Mouse (Mus musculus) liver, embryonic 16.5 days (tissue): ENCODE measurements around the gene Tmem266. TPM values are rescaled to one million over a fixed set of nuclear protein-coding genes. Genes with fewer than 3 reads are reported as not detected.

ENCODE experiments used
- ATAC-seq: fragments of 200-750 bp; cut with Nextera tagmentation; 2 replicates; pipeline ENCODE4 v1.8.0; 2017; ENCODE audit warnings: low read depth, mild to moderate bottlenecking, moderate number of reproducible peaks, moderate library complexity
- H3K27ac ChIP-seq: fragments of 300-500 bp; sonication (generic); 2 replicates; pipeline ENCODE4 v1.5.1; 2014; ENCODE audit warnings: mild to moderate bottlenecking, low read length
- H3K27me3 ChIP-seq: fragments of 300-500 bp; sonication (generic); 2 replicates; pipeline ENCODE4 v1.6.1; 2014; ENCODE audit warnings: low read depth, low read length, mixed read lengths; ENCODE audit not compliant: control insufficient read depth, insufficient read depth
- H3K36me3 ChIP-seq: fragments of 300-500 bp; sonication (generic); 2 replicates; pipeline ENCODE4 v1.6.1; 2014; ENCODE audit warnings: mild to moderate bottlenecking; ENCODE audit not compliant: control insufficient read depth, insufficient read depth
- H3K4me1 ChIP-seq: fragments of 300-500 bp; sonication (generic); 2 replicates; pipeline ENCODE4 v1.6.1; 2014; ENCODE audit warnings: low read depth, low read length, mixed read lengths; ENCODE audit not compliant: control insufficient read depth
- H3K4me2 ChIP-seq: fragments of 300-500 bp; sonication (generic); 2 replicates; pipeline ENCODE4 v1.6.1; 2014; ENCODE audit warnings: low read depth, low read length, mixed read lengths
- H3K4me3 ChIP-seq: fragments of 300-500 bp; sonication (generic); 2 replicates; pipeline ENCODE4 v1.5.1; 2014; ENCODE audit warnings: low read depth, mild to moderate bottlenecking, low read length
- H3K9ac ChIP-seq: fragments of 300-500 bp; sonication (generic); 2 replicates; pipeline ENCODE4 v1.6.1; 2014; ENCODE audit warnings: low read depth, low read length
- H3K9me3 ChIP-seq: fragments of 300-500 bp; sonication (generic); replicated peaks from 2 replicates; pipeline ENCODE4 v1.6.1; 2016; ENCODE audit warnings: low read length; ENCODE audit not compliant: control insufficient read depth
- WGBS: fragments of 180-500 bp; shearing (Covaris S2); extraction: QIAGEN DNeasy Blood & Tissue Kit; methylation state at CpG from one replicate; pipeline ENCODE4 v1.1.7; 2014; ENCODE audit not compliant: insufficient replicate concordance; 5-methylcytosine and 5-hydroxymethylcytosine counted together
- polyA plus RNA-seq: library from polyadenylated mRNA; unstranded; fragments of >200 nt; fragmentation: Nextera tagmentation; extraction: Ambion mirVana; gene quantifications from 2 replicates; pipeline ENCODE4 v1.2.1, GENCODE M21; 2015

The Tmem266 gene
- polyA plus RNA-seq, 1 experiment from 2014 or later = 0.04 TPM

GRCm38 (mm10) chr9:55354686-55355085, 28.0 kb downstream of the Tmem266 start:
- H3K27me3 ChIP-seq = no peaks in the 10 kb centered on the region
- no peak for ATAC-seq
- no peak overlapping the region for H3K9ac ChIP-seq
- H3K4me2 ChIP-seq = no peak overlapping the region
- no peak overlapping the region for H3K27ac ChIP-seq
- no peaks in the 10 kb centered on the region for H3K9me3 ChIP-seq
- no peaks in the 10 kb centered on the region for H3K36me3 ChIP-seq
- 44% methylated on average over 3 of the region's 3 CpGs for WGBS
- H3K4me1 ChIP-seq = no peaks in the 10 kb centered on the region
- no peak overlapping the region for H3K4me3 ChIP-seq

GRCm38 (mm10) chr9:55355270-55355834, 28.6 kb downstream of the Tmem266 start:
- Histone ChIP-seq H3K27me3 (no peaks in the 10 kb centered on the region), H3K27ac (no peak overlapping the region), H3K4me3 (no peak overlapping the region), H3K9ac (no peak overlapping the region), H3K9me3 (no peaks in the 10 kb centered on the region), H3K36me3 (no peaks in the 10 kb centered on the region), H3K4me1 (no peaks in the 10 kb centered on the region), H3K4me2 (no peak overlapping the region)
- no peak for ATAC-seq
- WGBS = 55% methylated on average over 8 of the region's 8 CpGs

GRCm38 (mm10) chr9:55357164-55357563, 30.5 kb downstream of the Tmem266 start:
- no peak for ATAC-seq
- no peak overlapping the region for H3K27ac ChIP-seq
- WGBS = 52% methylated on average over 1 of the region's 1 CpGs

GRCm38 (mm10) chr9:55360372-55360771, 33.7 kb downstream of the Tmem266 start:
- no peak overlapping the region for H3K9ac ChIP-seq
- H3K4me1 ChIP-seq = no peaks in the 10 kb centered on the region
- no peak overlapping the region for H3K4me3 ChIP-seq
- H3K4me2 ChIP-seq = no peak overlapping the region
- H3K27ac ChIP-seq = no peak overlapping the region
- no peaks in the 10 kb centered on the region for H3K9me3 ChIP-seq
- H3K36me3 ChIP-seq = no peaks in the 10 kb centered on the region
- ATAC-seq = no peak
- WGBS = 56% methylated on average over 3 of the region's 3 CpGs
- no peaks in the 10 kb centered on the region for H3K27me3 ChIP-seq

More at GRCm38 (mm10) chr9:55357164-55357563, 30.5 kb downstream of the Tmem266 start:
- Histone ChIP-seq H3K9ac (no peak overlapping the region), H3K27me3 (no peaks in the 10 kb centered on the region), H3K9me3 (no peaks in the 10 kb centered on the region), H3K36me3 (no peaks in the 10 kb centered on the region), H3K4me2 (no peak overlapping the region), H3K4me1 (no peaks in the 10 kb centered on the region), H3K4me3 (no peak overlapping the region)

- no peak overlapping the region for H3K4me2 ChIP-seq
- H3K27ac ChIP-seq = no peak overlapping the region
- H3K4me1 ChIP-seq = no peaks in the 10 kb centered on the region
- ATAC-seq = no peak
- no peaks in the 10 kb centered on the region for H3K36me3 ChIP-seq
- no peak overlapping the region for H3K9ac ChIP-seq
- no peaks in the 10 kb centered on the region for H3K27me3 ChIP-seq
- no peaks in the 10 kb centered on the region for H3K9me3 ChIP-seq
- no peak overlapping the region for H3K4me3 ChIP-seq
- 30% methylated on average over 7 of the region's 7 CpGs for WGBS
Measured at GRCm38 (mm10) chr9:55360861-55361260, 34.1 kb downstream of the Tmem266 start.

DNA sequence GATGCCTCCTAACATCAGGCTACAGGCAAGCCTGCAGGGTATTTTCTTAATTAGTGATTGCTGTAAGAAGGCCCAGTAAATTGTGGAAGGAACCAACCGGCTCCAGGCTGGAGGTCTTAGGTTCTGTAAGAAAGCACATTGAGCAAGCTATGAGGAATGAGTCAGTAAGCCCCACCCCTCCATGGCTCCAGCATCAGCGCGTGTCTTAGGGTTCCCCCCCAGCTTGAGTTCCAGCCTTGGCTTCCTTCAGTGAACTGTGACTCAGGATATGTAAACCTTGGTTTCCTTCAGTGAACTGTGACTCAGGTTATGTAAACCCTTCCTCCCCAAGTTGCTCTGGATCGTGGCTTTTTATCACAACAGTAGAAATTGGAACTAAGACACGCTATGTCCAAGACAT, 35.3 kb downstream of the Tmem266 start:
- Histone ChIP-seq H3K9me3 (no peaks in the 10 kb centered on the region), H3K27me3 (no peaks in the 10 kb centered on the region), H3K27ac (no peak overlapping the region), H3K36me3 (no peaks in the 10 kb centered on the region), H3K4me3 (no peak overlapping the region), H3K4me2 (no peak overlapping the region), H3K9ac (no peak overlapping the region), H3K4me1 (no peaks in the 10 kb centered on the region)
- no peak for ATAC-seq
- WGBS = 55% methylated on average over 5 of the region's 5 CpGs

DNA sequence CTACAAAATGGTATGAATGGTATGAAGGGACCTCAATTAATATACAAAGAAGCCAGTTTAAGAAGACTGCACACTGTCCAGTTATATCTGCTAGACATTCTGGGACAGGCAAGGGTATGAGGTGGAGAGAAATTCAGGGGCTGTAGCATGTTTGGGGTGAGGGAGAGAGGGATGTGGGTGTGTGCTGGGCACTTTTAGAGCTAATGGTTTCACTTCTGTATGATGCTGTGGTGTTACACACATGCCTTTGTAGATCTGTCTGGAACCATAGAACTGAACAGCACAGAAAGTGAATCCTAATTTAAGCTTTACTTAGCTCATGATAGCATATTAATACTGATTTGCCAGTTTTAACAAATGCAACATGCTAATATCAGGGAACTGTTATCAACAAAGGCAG, 37.0 kb downstream of the Tmem266 start:
- no peak overlapping the region for H3K9ac ChIP-seq
- H3K4me3 ChIP-seq = no peak overlapping the region
- H3K9me3 ChIP-seq = no peaks in the 10 kb centered on the region
- no peak for ATAC-seq
- no peaks in the 10 kb centered on the region for H3K27me3 ChIP-seq
- no peak overlapping the region for H3K27ac ChIP-seq
- H3K4me2 ChIP-seq = no peak overlapping the region
- no peaks in the 10 kb centered on the region for H3K4me1 ChIP-seq
- no peaks in the 10 kb centered on the region for H3K36me3 ChIP-seq

DNA sequence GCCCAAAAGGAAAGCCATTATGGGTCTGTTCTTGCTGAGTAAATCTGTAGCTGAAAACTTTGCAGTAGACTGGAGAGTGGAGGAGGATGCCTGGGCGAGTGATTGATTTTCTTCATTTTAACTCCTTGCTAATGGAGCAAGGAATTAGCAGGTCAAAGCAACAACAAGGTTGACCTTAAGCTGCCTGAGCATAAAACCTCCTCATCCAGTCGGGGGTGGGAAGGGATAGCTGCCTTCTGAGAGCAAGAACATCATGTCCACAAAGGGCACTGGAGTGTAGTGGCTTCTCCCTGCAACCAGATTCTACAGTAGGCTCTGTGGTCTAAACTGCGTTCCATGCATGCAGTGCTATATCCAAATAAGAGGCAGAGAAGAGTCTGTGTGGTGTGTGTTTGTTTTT, 41.3 kb downstream of the Tmem266 start:
- H3K27ac ChIP-seq = no peak overlapping the region
- H3K4me2 ChIP-seq = no peak overlapping the region
- H3K9me3 ChIP-seq = no peaks in the 10 kb centered on the region
- H3K9ac ChIP-seq = no peak overlapping the region
- H3K27me3 ChIP-seq = no peaks in the 10 kb centered on the region
- no peaks in the 10 kb centered on the region for H3K4me1 ChIP-seq
- H3K4me3 ChIP-seq = no peak overlapping the region
- no peak for ATAC-seq
- no peaks in the 10 kb centered on the region for H3K36me3 ChIP-seq
- 51% methylated on average over 3 of the region's 3 CpGs for WGBS

DNA sequence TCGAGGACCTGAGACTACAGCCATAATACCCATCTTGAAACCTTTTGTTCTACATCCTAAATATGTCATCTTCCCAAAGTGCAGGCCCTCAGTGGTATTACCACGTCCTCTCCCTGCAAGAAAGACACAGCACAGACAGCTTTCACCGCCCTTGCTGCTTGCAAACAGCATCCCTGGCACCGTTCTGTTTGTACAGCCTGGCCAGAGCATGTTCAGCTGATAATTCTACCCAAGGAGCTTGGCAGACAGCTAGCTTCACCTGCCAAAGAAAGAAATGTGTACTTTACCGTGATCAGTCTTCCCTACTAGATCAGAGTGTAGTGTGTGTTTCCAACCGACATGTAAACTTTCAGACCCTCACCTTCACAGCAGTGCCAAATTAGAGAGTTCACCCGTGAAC, 45.2 kb downstream of the Tmem266 start:
- Histone ChIP-seq H3K4me3 (no peak overlapping the region), H3K36me3 (no peaks in the 10 kb centered on the region), H3K9ac (no peak overlapping the region), H3K9me3 (no peaks in the 10 kb centered on the region; the same call in 1 of the 2 replicates), H3K27me3 (no peaks in the 10 kb centered on the region), H3K4me2 (no peak overlapping the region), H3K4me1 (no peaks in the 10 kb centered on the region), H3K27ac (no peak overlapping the region)
- WGBS = 61% methylated on average over 7 of the region's 7 CpGs
- ATAC-seq = no peak
